Mouse (Mus musculus): ENCODE data around the gene Hsd11b1. TPM values are rescaled to one million over a fixed set of nuclear protein-coding genes. Genes with fewer than 3 reads are reported as not detected.

Gene Hsd11b1
- polyA plus RNA-seq, 1 experiment = 0.12 TPM

GRCm38 (mm10) chr1:193198312-193198711 is 65.6 kb downstream of the Hsd11b1 start:
- H3K36me3 ChIP-seq (ENCODE audit: control insufficient read depth, insufficient read depth) = no peaks in the 10 kb centered on the region
- no peaks in the 10 kb centered on the region for H3K79me2 ChIP-seq (ENCODE audit: control insufficient read depth, insufficient read depth)
- no peaks in the 10 kb centered on the region for H3K79me3 ChIP-seq (ENCODE audit: low read depth)
- no peaks in the 10 kb centered on the region for H3K27me3 ChIP-seq (ENCODE audit: control insufficient read depth, insufficient read depth, insufficient read length)
- H3ac ChIP-seq (ENCODE audit: control insufficient read depth, insufficient read length, low read depth) = no peak overlapping the region
- no peak overlapping the region for H3K4me3 ChIP-seq (ENCODE audit: insufficient read depth, poor library complexity, severe bottlenecking)
- TF ChIP-seq FOSL1 (IDR thresholded peaks at IDR 0.05; ENCODE audit: insufficient read depth, low read length, poor library complexity, severe bottlenecking) = no peak
- TF ChIP-seq CTCF (IDR thresholded peaks at IDR 0.05; ENCODE audit: control insufficient read depth, insufficient read depth, insufficient read length) = peak; percentile 16

- no peak for TF ChIP-seq CTCF (IDR thresholded peaks at IDR 0.05; ENCODE audit: control insufficient read depth, insufficient read depth, insufficient read length)
- TF ChIP-seq MAX (IDR thresholded peaks at IDR 0.05) = no peak
- TF ChIP-seq USF1 (IDR thresholded peaks at IDR 0.05; ENCODE audit: low read depth) = no peak
- TF ChIP-seq MYOD1 (IDR thresholded peaks at IDR 0.05; ENCODE audit: control insufficient read depth, insufficient read length, low read depth) = no peak
- no peak for TF ChIP-seq CEBPB (IDR thresholded peaks at IDR 0.05; ENCODE audit: low read depth)
- no peak for TF ChIP-seq FOSL1 (IDR thresholded peaks at IDR 0.05; ENCODE audit: insufficient read depth, low read length, poor library complexity, severe bottlenecking)
- TF ChIP-seq MYOG (IDR thresholded peaks at IDR 0.05; ENCODE audit: control insufficient read depth, extremely low read depth, insufficient read length) = no peak
- Histone ChIP-seq H3K4me3 (ENCODE audit: insufficient read depth, poor library complexity, severe bottlenecking) (no peak overlapping the region), H3K79me2 (ENCODE audit: control insufficient read depth, insufficient read depth) (no peaks in the 10 kb centered on the region), H3ac (ENCODE audit: control insufficient read depth, insufficient read length, low read depth) (no peak overlapping the region), H3K79me3 (ENCODE audit: low read depth) (no peaks in the 10 kb centered on the region), H3K36me3 (ENCODE audit: control insufficient read depth, insufficient read depth) (no peaks in the 10 kb centered on the region), H3K27me3 (ENCODE audit: control insufficient read depth, insufficient read depth, insufficient read length) (no peaks in the 10 kb centered on the region)
These were observed 66.2 kb downstream of the Hsd11b1 start for GRCm38 (mm10) chr1:193197494-193198205.

- Histone ChIP-seq H3K36me3 (ENCODE audit: control insufficient read depth, insufficient read depth) (no peaks in the 10 kb centered on the region), H3K79me2 (ENCODE audit: control insufficient read depth, insufficient read depth) (no peaks in the 10 kb centered on the region), H3ac (ENCODE audit: control insufficient read depth, insufficient read length, low read depth) (no peak overlapping the region), H3K79me3 (ENCODE audit: low read depth) (no peaks in the 10 kb centered on the region), H3K4me3 (ENCODE audit: insufficient read depth, poor library complexity, severe bottlenecking) (no peak overlapping the region), H3K27me3 (ENCODE audit: control insufficient read depth, insufficient read depth, insufficient read length) (no peaks in the 10 kb centered on the region)
- no peak for TF ChIP-seq MYOD1 (IDR thresholded peaks at IDR 0.05; ENCODE audit: control insufficient read depth, insufficient read length, low read depth)
- no peak for TF ChIP-seq USF1 (IDR thresholded peaks at IDR 0.05; ENCODE audit: low read depth)
- TF ChIP-seq CTCF (IDR thresholded peaks at IDR 0.05; ENCODE audit: control insufficient read depth, insufficient read depth, insufficient read length) = no peak
- TF ChIP-seq MAX (IDR thresholded peaks at IDR 0.05) = no peak
- TF ChIP-seq CEBPB (IDR thresholded peaks at IDR 0.05; ENCODE audit: low read depth) = no peak
- no peak for TF ChIP-seq FOSL1 (IDR thresholded peaks at IDR 0.05; ENCODE audit: insufficient read depth, low read length, poor library complexity, severe bottlenecking)
- TF ChIP-seq MYOG (IDR thresholded peaks at IDR 0.05; ENCODE audit: control insufficient read depth, extremely low read depth, insufficient read length) = no peak
These were observed 68.6 kb downstream of the Hsd11b1 start for GRCm38 (mm10) chr1:193195169-193195810.

DNA sequence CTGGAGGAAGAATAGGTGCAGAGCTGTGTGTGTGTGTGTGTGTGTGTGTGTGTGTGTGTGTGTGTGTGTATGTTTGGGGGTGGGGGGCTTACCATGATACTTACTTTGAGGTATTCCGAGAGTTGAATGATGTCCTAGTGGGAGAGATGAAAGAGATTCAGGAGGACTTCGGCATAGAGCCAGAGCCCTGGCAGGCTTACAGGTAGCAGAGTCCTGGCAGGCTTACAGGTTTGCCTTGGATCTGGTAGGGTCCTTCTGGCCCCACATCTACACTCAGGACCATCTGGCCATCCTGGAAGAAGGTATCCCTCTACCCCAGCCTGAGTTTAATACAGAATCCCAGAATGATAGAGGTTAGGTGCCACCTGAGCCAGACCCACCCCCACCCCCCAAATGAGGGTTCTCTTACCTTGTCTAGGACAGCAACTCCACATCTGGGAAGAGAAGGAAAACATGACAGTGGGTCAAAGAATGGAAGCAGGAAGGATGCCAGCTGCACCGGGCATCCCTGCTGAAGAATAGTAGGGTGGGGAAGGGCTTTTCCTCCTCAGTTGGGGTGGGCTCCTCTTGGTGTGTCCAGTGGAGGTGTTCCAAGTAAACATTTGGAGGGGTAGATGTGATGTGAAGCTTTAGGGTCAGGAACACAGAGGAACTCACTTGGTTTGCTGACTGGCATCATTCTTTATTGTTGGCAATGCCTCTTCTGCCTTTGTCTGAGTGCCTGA is 69.3 kb downstream of the Hsd11b1 start:
- TF ChIP-seq CEBPB (IDR thresholded peaks at IDR 0.05; ENCODE audit: low read depth) = no peak
- TF ChIP-seq MYOG (IDR thresholded peaks at IDR 0.05; ENCODE audit: control insufficient read depth, extremely low read depth, insufficient read length) = no peak
- TF ChIP-seq FOSL1 (IDR thresholded peaks at IDR 0.05; ENCODE audit: insufficient read depth, low read length, poor library complexity, severe bottlenecking) = no peak
- TF ChIP-seq MYOD1 (IDR thresholded peaks at IDR 0.05; ENCODE audit: control insufficient read depth, insufficient read length, low read depth) = no peak
- no peak for TF ChIP-seq MAX (IDR thresholded peaks at IDR 0.05)
- TF ChIP-seq USF1 (IDR thresholded peaks at IDR 0.05; ENCODE audit: low read depth) = no peak
- TF ChIP-seq CTCF (IDR thresholded peaks at IDR 0.05; ENCODE audit: control insufficient read depth, insufficient read depth, insufficient read length) = no peak
- Histone ChIP-seq H3K36me3 (ENCODE audit: control insufficient read depth, insufficient read depth) (no peaks in the 10 kb centered on the region), H3K4me3 (ENCODE audit: insufficient read depth, poor library complexity, severe bottlenecking) (no peak overlapping the region), H3K79me2 (ENCODE audit: control insufficient read depth, insufficient read depth) (no peaks in the 10 kb centered on the region), H3K79me3 (ENCODE audit: low read depth) (no peaks in the 10 kb centered on the region), H3ac (ENCODE audit: control insufficient read depth, insufficient read length, low read depth) (no peak overlapping the region), H3K27me3 (ENCODE audit: control insufficient read depth, insufficient read depth, insufficient read length) (no peaks in the 10 kb centered on the region)

DNA sequence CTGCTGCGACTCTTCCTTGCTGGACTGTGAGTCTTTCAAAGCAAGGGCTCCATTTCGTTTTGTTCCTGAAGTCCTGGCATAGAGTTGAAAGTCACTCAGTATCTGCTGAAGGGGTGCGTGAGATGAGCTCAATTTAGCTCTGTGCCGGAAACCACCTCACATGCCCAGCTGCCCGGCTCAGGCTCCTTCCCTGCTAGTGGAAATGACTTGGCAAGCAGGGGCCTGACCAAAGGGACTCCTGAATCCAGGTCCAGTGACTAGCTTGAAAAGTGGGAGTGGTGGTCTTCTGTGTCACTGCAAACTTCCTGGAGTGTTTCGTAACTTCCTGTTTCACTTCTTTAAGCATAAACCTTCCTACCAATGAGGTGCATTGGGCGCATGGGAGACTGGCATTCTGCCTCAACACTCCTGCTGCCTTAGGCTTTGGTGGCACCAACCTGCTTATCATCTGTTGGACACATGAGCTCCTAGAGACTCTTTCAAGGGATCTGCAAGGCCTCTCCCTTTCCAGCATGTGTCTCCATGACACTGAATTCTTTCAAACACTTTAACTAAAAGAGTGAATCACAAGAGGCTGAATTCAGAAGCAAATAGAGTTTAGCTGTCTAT is 72.1 kb downstream of the Hsd11b1 start:
- Histone ChIP-seq H3ac (ENCODE audit: control insufficient read depth, insufficient read length, low read depth) (no peak overlapping the region), H3K79me3 (ENCODE audit: low read depth) (no peaks in the 10 kb centered on the region), H3K4me3 (ENCODE audit: insufficient read depth, poor library complexity, severe bottlenecking) (no peak overlapping the region), H3K36me3 (ENCODE audit: control insufficient read depth, insufficient read depth) (no peaks in the 10 kb centered on the region), H3K79me2 (ENCODE audit: control insufficient read depth, insufficient read depth) (no peaks in the 10 kb centered on the region), H3K27me3 (ENCODE audit: control insufficient read depth, insufficient read depth, insufficient read length) (no peaks in the 10 kb centered on the region)
- TF ChIP-seq MAX (IDR thresholded peaks at IDR 0.05) (no peak), CEBPB (IDR thresholded peaks at IDR 0.05; ENCODE audit: low read depth) (no peak), FOSL1 (IDR thresholded peaks at IDR 0.05; ENCODE audit: insufficient read depth, low read length, poor library complexity, severe bottlenecking) (no peak), MYOD1 (IDR thresholded peaks at IDR 0.05; ENCODE audit: control insufficient read depth, insufficient read length, low read depth) (no peak), CTCF (IDR thresholded peaks at IDR 0.05; ENCODE audit: control insufficient read depth, insufficient read depth, insufficient read length) (no peak)
